Mouse (Mus musculus): Measurements from ENCODE around the gene Gramd1b.
A peak's percentile ranks its signal among the peaks of the same experiment; 100 is the strongest.

Gene Gramd1b

GRCm38 (mm10) chr9:40269103-40269861 lies 261.9 kb downstream of the Gramd1b start, which contains the start of gene Scn3b:
Gene Scn3b, plus strand, starts transcription at chr9:40269217.
- peak; percentile 91 for DNase-seq (ENCODE audit: low read depth, low spot score)

GRCm38 (mm10) chr9:40268748-40269102 lies 262.5 kb downstream of the Gramd1b start:
- no peak for DNase-seq (ENCODE audit: low read depth, low spot score)

- DNase-seq (ENCODE audit: low read depth, low spot score), result peak; percentile 18
These were observed 263.0 kb downstream of the Gramd1b start for GRCm38 (mm10) chr9:40268040-40268747.

GRCm38 (mm10) chr9:40263874-40264273 lies 267.3 kb downstream of the Gramd1b start:
- DNase-seq (ENCODE audit: low read depth, low spot score), result no peak

GRCm38 (mm10) chr9:40252459-40252858 lies 278.7 kb downstream of the Gramd1b start:
- DNase-seq (ENCODE audit: low read depth, low spot score), result no peak

- no peak for DNase-seq (ENCODE audit: low read depth, low spot score)
These were observed 282.1 kb downstream of the Gramd1b start for GRCm38 (mm10) chr9:40249106-40249505.

GRCm38 (mm10) chr9:40246702-40247101 lies 284.5 kb downstream of the Gramd1b start:
- no peak for DNase-seq (ENCODE audit: low read depth, low spot score)

GRCm38 (mm10) chr9:40245974-40246665 lies 285.1 kb downstream of the Gramd1b start:
- DNase-seq (ENCODE audit: low read depth, low spot score), result no peak

GRCm38 (mm10) chr9:40245466-40245865 lies 285.7 kb downstream of the Gramd1b start:
- no peak for DNase-seq (ENCODE audit: low read depth, low spot score)
